Mouse (Mus musculus) liver, embryonic 14.5 days (tissue): ENCODE data around the gene Ttc30a2. TPM values are rescaled to one million over a fixed set of nuclear protein-coding genes. Genes with fewer than 3 reads are reported as not detected.
"Not testable (repeated sequence)": the region's sequence is repeated elsewhere in the genome, so short reads cannot be mapped to it uniquely, and the experiment has no call there.

Experiments used
- ATAC-seq: fragments of 200-750 bp; cut with Nextera tagmentation; 2 replicates; pipeline ENCODE4 v1.8.0; 2017; ENCODE audit warnings: moderate number of reproducible peaks, mild to moderate bottlenecking, moderate library complexity; ENCODE audit not compliant: insufficient read depth
- DNase-seq, 3 experiments: peaks; one replicate each; pipeline ENCODE4 v3.0.0-alpha.2; 2012 to 2013; ENCODE audit warnings: low read depth in 3 of 3, low spot score in 3 of 3
- H3K27ac ChIP-seq: fragments of 300-500 bp; sonication (generic); 2 replicates; pipeline ENCODE4 v1.5.1; 2014; ENCODE audit warnings: moderate library complexity, mild to moderate bottlenecking, control low read depth, inconsistent platforms
- H3K27me3 ChIP-seq: fragments of 300-500 bp; sonication (generic); 2 replicates; pipeline ENCODE4 v1.6.1; 2014; ENCODE audit warnings: mild to moderate bottlenecking, low read length, moderate library complexity; ENCODE audit not compliant: control insufficient read depth, insufficient read depth
- H3K36me3 ChIP-seq: fragments of 300-500 bp; sonication (generic); replicated peaks from 2 replicates; pipeline ENCODE4 v1.6.1; 2014; ENCODE audit warnings: low read depth; ENCODE audit not compliant: control insufficient read depth, insufficient read depth
- H3K4me1 ChIP-seq, 2 experiments: fragments of 200-500 bp in 1 of 2; fragments of 300-500 bp in 1 of 2; sonication (generic) in 1 of 2; replicated peaks; 2 replicates each; pipeline ENCODE4 v1.6.1; 2012 to 2014; ENCODE audit warnings: antibody characterized with exemption in 1 of 2, inconsistent platforms in 1 of 2, low read length in 1 of 2; ENCODE audit not compliant: control insufficient read depth in 2 of 2, insufficient read depth in 2 of 2
- H3K4me2 ChIP-seq: fragments of 300-500 bp; sonication (generic); 2 replicates; pipeline ENCODE4 v1.6.1; 2014; ENCODE audit warnings: low read depth, mild to moderate bottlenecking, control low read depth, moderate library complexity
- H3K4me3 ChIP-seq, 2 experiments: fragments of 200-500 bp in 1 of 2; fragments of 300-500 bp in 1 of 2; sonication (generic) in 1 of 2; 2 replicates each; pipeline ENCODE4 v1.5.1; 2012 to 2014; ENCODE audit warnings: low read depth in 2 of 2, low read length in 2 of 2, mild to moderate bottlenecking in 2 of 2, control low read depth in 1 of 2, inconsistent platforms in 1 of 2, moderate library complexity in 1 of 2; ENCODE audit not compliant: insufficient read depth in 1 of 2
- H3K9ac ChIP-seq: fragments of 300-500 bp; sonication (generic); replicated peaks from 2 replicates; pipeline ENCODE4 v1.6.1; 2014; ENCODE audit warnings: mild to moderate bottlenecking, control low read depth, moderate library complexity
- H3K9me3 ChIP-seq: fragments of 300-500 bp; sonication (generic); 2 replicates; pipeline ENCODE4 v1.6.1; 2016; ENCODE audit warnings: low read length, mixed read lengths; ENCODE audit not compliant: control insufficient read depth
- CTCF ChIP-seq: IDR thresholded peaks from 2 replicates; pipeline ENCODE4 v1.5.1; 2016; ENCODE audit warnings: antibody characterized with exemption, low read depth, control low read depth
- EP300 ChIP-seq: IDR thresholded peaks from 2 replicates; pipeline ENCODE4 v1.6.1; 2016; ENCODE audit warnings: antibody characterized with exemption, low read depth
- WGBS: fragments of 180-500 bp; shearing (Covaris S2); extraction: QIAGEN DNeasy Blood & Tissue Kit; methylation state at CpG from one replicate; pipeline ENCODE4 v1.1.7; 2014; ENCODE audit not compliant: insufficient replicate concordance; 5-methylcytosine and 5-hydroxymethylcytosine counted together
- polyA plus RNA-seq, 2 experiments: library from polyadenylated mRNA; depleted of rRNA in 1 of 2; stranded (reverse) in 1 of 2; unstranded in 1 of 2; fragments of >200 nt; fragmentation: Nextera tagmentation in 1 of 2; extraction: Ambion mirVana in 1 of 2; gene quantifications; 2 replicates each; pipeline versions ENCODE4 v1.2.1 to v1.2.3; 2012 to 2014

The Ttc30a2 gene
- polyA plus RNA-seq (2012; rRNA removed) (0.05 and 0.09 TPM in 2 replicates), polyA plus RNA-seq (2014; fragmentation: Nextera tagmentation; extraction: Ambion mirVana) (0.05 and 0.11 TPM in 2 replicates)

DNA sequence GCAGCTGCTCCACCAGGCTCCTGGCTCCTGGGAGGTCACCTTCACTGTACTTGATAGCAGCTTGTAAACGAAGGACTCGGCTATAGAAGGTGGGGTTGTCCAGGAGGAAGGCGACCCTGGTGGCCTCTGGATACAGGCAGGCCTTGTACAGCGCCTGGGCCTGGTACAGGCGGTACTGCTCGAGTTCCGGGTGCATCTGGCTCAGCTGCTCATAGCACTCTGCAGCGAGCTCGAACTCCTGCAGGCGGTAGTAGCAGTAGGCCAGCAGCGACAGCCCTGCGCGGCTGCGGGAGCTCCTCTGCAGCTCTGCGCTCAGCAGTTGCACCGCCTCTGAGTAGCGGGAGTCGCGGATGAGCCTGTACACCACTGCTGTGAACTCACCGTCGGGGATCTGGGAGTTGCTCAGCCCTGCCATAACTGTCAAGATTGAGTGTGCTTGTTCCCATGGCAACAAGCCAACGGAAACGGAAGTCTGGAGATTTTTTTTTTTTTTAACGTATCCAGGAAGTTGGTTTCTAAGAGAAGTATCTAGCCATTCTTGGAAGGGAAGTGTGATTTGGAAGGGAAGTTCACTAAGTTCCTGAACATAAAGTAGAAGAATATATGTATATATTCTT lies at the start of gene Ttc30a2:
Gene Ttc30a2 (minus strand): TSS at position 419 of the 617 bp plus-strand sequence.
- not testable (repeated sequence) for H3K27me3 ChIP-seq, H3K36me3 ChIP-seq, DNase-seq, H3K27ac ChIP-seq, H3K4me1 ChIP-seq, H3K4me3 ChIP-seq, H3K9ac ChIP-seq, ATAC-seq, H3K9me3 ChIP-seq, H3K4me2 ChIP-seq
- WGBS = 40% methylated on average over 20 of the region's 24 CpGs

DNA sequence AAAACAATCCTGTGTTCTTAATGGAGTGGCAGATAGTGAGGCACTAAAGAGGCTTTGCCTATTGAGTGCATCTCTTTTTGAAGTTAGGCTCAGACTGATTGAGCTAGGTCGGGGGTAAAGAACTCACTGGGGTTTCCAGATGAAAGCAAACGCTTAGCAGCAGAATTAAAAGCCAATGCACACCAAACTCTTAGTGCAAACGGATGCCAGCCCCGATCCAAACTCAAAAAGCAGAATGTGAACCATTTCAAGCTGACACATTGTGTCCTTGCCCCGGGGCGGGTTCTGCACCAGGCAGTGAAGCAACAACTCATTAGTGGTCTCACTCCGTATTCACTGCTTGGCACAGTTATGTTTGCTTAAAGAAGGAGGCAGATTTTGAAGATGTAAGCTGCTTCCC lies 38.9 kb upstream of the Ttc30a2 start:
- Histone ChIP-seq H3K9ac (no peak overlapping the region), H3K4me1 (no peaks in the 10 kb centered on the region), H3K36me3 (no peaks in the 10 kb centered on the region), H3K4me3 (no peak overlapping the region), H3K9me3 (no peaks in the 10 kb centered on the region), H3K27ac (no peak overlapping the region), H3K27me3 (no peaks in the 10 kb centered on the region), H3K4me2 (no peak overlapping the region)
- ATAC-seq (no peak), DNase-seq (no peak)
- no peak for TF ChIP-seq EP300
- no peak for TF ChIP-seq CTCF
- WGBS = 39% methylated on average over 7 of the region's 7 CpGs

DNA sequence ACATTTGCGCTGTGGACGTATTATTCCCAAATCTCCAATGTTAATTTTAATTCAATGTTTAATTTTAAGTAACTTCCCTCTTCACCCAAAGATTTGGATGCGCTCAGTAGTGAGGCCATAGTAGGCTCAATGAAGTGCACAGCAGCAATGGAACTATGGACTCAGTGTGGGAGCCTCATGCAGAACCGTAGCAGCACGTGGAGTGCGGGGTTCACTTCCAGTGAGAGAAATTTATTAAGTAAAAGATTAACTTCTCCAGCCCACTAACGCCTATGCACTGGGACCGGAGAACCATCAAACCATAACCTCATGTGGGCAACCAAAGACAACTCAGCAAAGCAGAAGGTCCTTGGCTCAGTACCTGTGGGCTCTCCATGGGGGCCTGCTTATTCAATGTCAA lies 38.2 kb upstream of the Ttc30a2 start:
- Histone ChIP-seq H3K36me3 (no peaks in the 10 kb centered on the region), H3K9me3 (no peaks in the 10 kb centered on the region), H3K9ac (no peak overlapping the region), H3K27ac (no peak overlapping the region), H3K4me1 (no peaks in the 10 kb centered on the region), H3K4me2 (no peak overlapping the region), H3K27me3 (no peaks in the 10 kb centered on the region), H3K4me3 (no peak overlapping the region)
- WGBS = 72% methylated on average over 8 of the region's 8 CpGs
- TF ChIP-seq EP300 (no peak), CTCF (no peak)
- DNase-seq = no peak
- ATAC-seq = no peak

DNA sequence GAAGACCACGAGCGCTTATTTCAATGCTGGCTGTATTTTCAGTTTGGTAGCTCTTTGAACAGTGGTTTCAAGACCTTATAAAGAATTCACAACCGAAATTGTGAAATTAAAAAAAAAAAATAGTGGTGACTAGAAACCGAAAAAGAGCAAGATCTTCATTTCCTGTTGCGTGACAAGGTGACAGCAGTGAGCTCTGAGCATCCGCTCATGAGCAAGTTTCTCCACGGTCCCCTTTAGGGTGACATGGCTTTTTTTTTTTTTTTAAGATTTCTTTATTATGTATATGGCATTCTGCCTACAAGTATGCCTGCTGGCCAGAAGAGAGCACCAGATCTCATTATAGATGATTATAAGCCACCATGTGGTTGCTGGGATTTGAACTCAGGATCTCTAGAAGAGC lies 37.5 kb upstream of the Ttc30a2 start:
- Histone ChIP-seq H3K4me3 (no peak overlapping the region), H3K9me3 (no peaks in the 10 kb centered on the region), H3K36me3 (no peaks in the 10 kb centered on the region), H3K9ac (no peak overlapping the region), H3K27ac (no peak overlapping the region), H3K4me2 (no peak overlapping the region), H3K4me1 (no peaks in the 10 kb centered on the region), H3K27me3 (no peaks in the 10 kb centered on the region)
- no peak for DNase-seq
- no peak for TF ChIP-seq CTCF
- TF ChIP-seq EP300 = no peak
- ATAC-seq = no peak
- WGBS = 70% methylated on average over 7 of the region's 7 CpGs

DNA sequence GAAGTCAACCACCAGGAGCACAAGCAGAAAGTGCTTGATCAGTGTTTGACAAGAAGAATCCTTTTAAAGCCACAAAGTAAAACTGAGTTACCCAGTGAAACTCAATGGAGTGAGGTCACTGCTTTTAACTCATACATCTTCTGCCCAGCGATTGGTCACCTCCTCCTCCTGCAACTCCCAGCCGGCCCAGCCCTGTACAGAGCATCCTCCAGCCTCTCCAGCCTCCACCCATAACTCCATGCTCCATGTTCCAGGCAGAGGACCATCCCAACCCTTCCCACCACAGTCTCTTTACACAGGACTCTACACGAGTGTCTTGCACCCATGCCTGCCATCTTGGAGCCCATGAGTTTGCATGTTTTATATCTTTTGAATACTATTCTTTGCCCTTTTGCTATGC lies 36.7 kb upstream of the Ttc30a2 start:
- Histone ChIP-seq H3K9ac (no peak overlapping the region), H3K4me3 (no peak overlapping the region), H3K27me3 (no peaks in the 10 kb centered on the region), H3K9me3 (no peaks in the 10 kb centered on the region), H3K4me2 (no peak overlapping the region), H3K27ac (no peak overlapping the region), H3K36me3 (no peaks in the 10 kb centered on the region), H3K4me1 (no peaks in the 10 kb centered on the region)
- TF ChIP-seq EP300 (no peak), CTCF (no peak)
- DNase-seq = no peak
- WGBS = 57% methylated on average over 3 of the region's 3 CpGs
- no peak for ATAC-seq
